Mouse (Mus musculus) cortical plate, adult 2 months (tissue): ENCODE data around the gene Cnn3.

Source experiments
- CTCF ChIP-seq: fragments of 200-500 bp; IDR thresholded peaks from 2 replicates; pipeline ENCODE4 v1.5.1; 2011; ENCODE audit warnings: mild to moderate bottlenecking, control low read depth, low read length; ENCODE audit not compliant: insufficient read depth; ENCODE audit errors: extremely low read depth
- POLR2A ChIP-seq: fragments of 200-500 bp; IDR thresholded peaks from 2 replicates; pipeline ENCODE4 v1.6.1; 2011; ENCODE audit warnings: mild to moderate bottlenecking, low read length, control low read depth; ENCODE audit not compliant: insufficient read depth; ENCODE audit errors: extremely low read depth

- no peak for TF ChIP-seq CTCF
- no peak for TF ChIP-seq POLR2A
These were observed 2.5 kb downstream of the Cnn3 start for GRCm38 (mm10) chr3:121428696-121429259.
